1 mouse cellular context compared by ENCODE assay signal in genomic region chr6:113681271-113681670, GRCm38 (mm10).
TF ChIP-seq lines count a peak whose summit lies in the region.

No protein-coding gene starts in this region.

TF ChIP-seq in MEL, 35 proteins besides CTCF, POLR2A, EP300 and RAD21 (continued from another document):
- no peak for TF ChIP-seq ELF1 (IDR thresholded peaks at IDR 0.05; ENCODE audit: low read depth, low read length)
- TF ChIP-seq POLR2AphosphoS5 (IDR thresholded peaks at IDR 0.05; ENCODE audit: borderline replicate concordance, low read depth, low read length), result no peak
- TF ChIP-seq ZC3H11A (IDR thresholded peaks at IDR 0.05; ENCODE audit: low read depth, low read length), result peak; percentile 39; the same call in 1 of the 2 replicates
- no peak for TF ChIP-seq GABPA (IDR thresholded peaks at IDR 0.05; ENCODE audit: low read depth, low read length)
- TF ChIP-seq MYB (IDR thresholded peaks at IDR 0.05; ENCODE audit: low read depth, low read length), result no peak
